Mouse (Mus musculus) embryonic facial prominence, embryonic 14.5 days (tissue): ENCODE measurements at regions not wholly inside any gene's neighbourhood (a gene's known extent, or its start where the extent isn't known, plus 50 kb on each side); places are given as distances from the start of the nearest gene placed in this dataset.
A peak's percentile ranks its signal among the peaks of the same experiment; 100 is the strongest.

Experiments
- ATAC-seq: fragments of 200-750 bp; cut with Nextera tagmentation; 2 replicates; pipeline ENCODE4 v1.8.0; 2017; ENCODE audit warnings: low read depth, moderate number of reproducible peaks, moderate TSS enrichment
- DNase-seq: peaks from one replicate; pipeline ENCODE4 v3.0.0-alpha.2; 2015; ENCODE audit warnings: low spot score
- H3K27ac ChIP-seq: fragments of 300-500 bp; sonication (generic); replicated peaks from 2 replicates; pipeline ENCODE4 v1.5.1; 2014; ENCODE audit warnings: low read depth, mild to moderate bottlenecking, low read length, moderate library complexity
- H3K27me3 ChIP-seq: fragments of 300-500 bp; sonication (generic); replicated peaks from 2 replicates; pipeline ENCODE4 v1.6.1; 2014; ENCODE audit warnings: low read length; ENCODE audit not compliant: control insufficient read depth, insufficient read depth
- H3K36me3 ChIP-seq: fragments of 300-500 bp; sonication (generic); 2 replicates; pipeline ENCODE4 v1.6.1; 2014; ENCODE audit warnings: low read length, mixed read lengths; ENCODE audit not compliant: control insufficient read depth, insufficient read depth
- H3K4me1 ChIP-seq: fragments of 300-500 bp; sonication (generic); 2 replicates; pipeline ENCODE4 v1.6.1; 2014; ENCODE audit warnings: antibody characterized with exemption, low read length; ENCODE audit not compliant: control insufficient read depth, insufficient read depth
- H3K4me2 ChIP-seq: fragments of 300-500 bp; sonication (generic); 2 replicates; pipeline ENCODE4 v1.6.1; 2014; ENCODE audit warnings: low read depth, mild to moderate bottlenecking, low read length, moderate library complexity, mixed read lengths
- H3K4me3 ChIP-seq: fragments of 300-500 bp; sonication (generic); 2 replicates; pipeline ENCODE4 v1.5.1; 2014; ENCODE audit warnings: low read depth, mild to moderate bottlenecking, low read length
- H3K9ac ChIP-seq: fragments of 300-500 bp; sonication (generic); 2 replicates; pipeline ENCODE4 v1.6.1; 2014; ENCODE audit warnings: low read depth, mild to moderate bottlenecking, low read length, moderate library complexity, mixed read lengths
- H3K9me3 ChIP-seq: fragments of 300-500 bp; sonication (generic); 2 replicates; pipeline ENCODE4 v1.6.1; 2016; ENCODE audit warnings: low read length; ENCODE audit not compliant: control insufficient read depth
- WGBS: fragments of 180-500 bp; shearing (Covaris S2); extraction: QIAGEN DNeasy Blood & Tissue Kit; methylation state at CpG from one replicate; pipeline ENCODE4 v1.1.7; 2014; 5-methylcytosine and 5-hydroxymethylcytosine counted together

DNA sequence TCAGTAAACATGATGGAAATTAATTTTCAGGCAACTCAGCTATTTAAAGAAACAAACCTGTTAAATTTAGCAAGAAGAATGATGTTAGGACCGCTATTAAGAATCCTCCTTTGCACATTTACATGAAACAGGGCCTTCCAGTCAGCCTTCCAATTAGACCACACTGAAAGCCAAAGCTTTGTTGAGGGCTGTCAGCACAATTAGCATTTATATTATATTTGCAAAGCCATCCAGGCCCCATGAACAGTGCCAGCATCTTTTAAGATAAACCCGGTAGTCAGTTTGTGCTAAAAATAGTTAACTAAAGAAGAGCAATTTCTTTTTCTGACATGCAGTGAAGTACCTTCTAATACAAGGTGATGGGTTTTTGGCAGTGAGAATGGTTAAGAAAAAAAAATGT is 495.1 kb downstream of the Kcna4 start:
- Histone ChIP-seq H3K9ac (no peak overlapping the region), H3K27ac (no peak overlapping the region), H3K9me3 (no peaks in the 10 kb centered on the region), H3K4me1 (no peaks in the 10 kb centered on the region), H3K27me3 (no peaks in the 10 kb centered on the region), H3K36me3 (no peaks in the 10 kb centered on the region), H3K4me3 (no peak overlapping the region), H3K4me2 (no peak overlapping the region)
- ATAC-seq (no peak), DNase-seq (no peak)
- 72% methylated on average over 2 of the region's 2 CpGs for WGBS

DNA sequence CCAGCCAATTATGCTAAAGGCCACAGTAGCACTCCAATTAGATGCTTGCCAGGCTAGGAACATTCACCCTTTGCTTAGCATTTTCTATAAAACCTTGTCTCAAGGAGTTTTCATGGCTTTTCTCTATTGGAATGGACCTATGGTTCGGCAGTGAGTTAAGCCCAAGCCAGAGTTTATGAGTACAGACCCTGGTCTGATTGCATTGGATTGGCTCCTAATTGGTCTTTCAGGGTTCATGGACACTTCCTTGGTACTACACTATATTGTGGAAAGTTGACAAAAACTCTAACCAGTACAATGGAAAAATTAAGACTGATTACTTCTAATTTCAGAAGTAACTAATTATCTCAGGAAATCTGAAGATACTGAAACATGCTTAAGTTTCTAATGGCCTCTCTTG is 506.5 kb downstream of the Kcna4 start:
- ATAC-seq: no peak
- no peaks in the 10 kb centered on the region for H3K27me3 ChIP-seq
- 93% methylated on average over 1 of the region's 1 CpGs for WGBS

DNA sequence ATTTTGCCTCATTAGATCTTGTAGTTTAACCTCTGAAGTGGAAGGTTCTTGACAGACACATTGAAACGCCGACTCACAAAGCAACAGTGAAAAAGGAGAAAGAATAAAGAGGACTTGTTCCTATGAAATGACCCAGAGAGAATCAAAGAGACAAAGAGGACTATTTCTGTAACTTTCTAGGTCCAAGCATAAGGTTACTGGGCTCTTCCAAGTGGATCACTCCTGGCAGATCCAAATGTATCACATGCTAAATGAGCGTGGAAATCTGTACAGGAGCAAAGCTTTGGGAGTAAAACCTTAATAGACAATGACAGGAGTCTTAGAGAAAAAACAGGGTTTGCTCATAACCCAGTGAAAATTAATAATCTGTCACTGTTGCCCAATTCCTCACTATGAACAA is 522.8 kb downstream of the Kcna4 start:
- Histone ChIP-seq H3K4me2 (no peak overlapping the region), H3K9ac (no peak overlapping the region), H3K27ac (no peak overlapping the region), H3K4me1 (no peaks in the 10 kb centered on the region), H3K9me3 (no peaks in the 10 kb centered on the region), H3K4me3 (no peak overlapping the region), H3K27me3 (no peaks in the 10 kb centered on the region), H3K36me3 (no peaks in the 10 kb centered on the region)
- WGBS: 43% methylated on average over 3 of the region's 3 CpGs
- DNase-seq (peak; percentile 5), ATAC-seq (no peak)

More for the DNA sequence above, 506.5 kb downstream of the Kcna4 start:
- no peaks in the 10 kb centered on the region for H3K9me3 ChIP-seq
- no peak for DNase-seq
- H3K4me3 ChIP-seq: no peak overlapping the region
- no peaks in the 10 kb centered on the region for H3K36me3 ChIP-seq
- no peak overlapping the region for H3K9ac ChIP-seq
- H3K4me2 ChIP-seq: no peak overlapping the region
- H3K27ac ChIP-seq: no peak overlapping the region
- H3K4me1 ChIP-seq: no peaks in the 10 kb centered on the region

DNA sequence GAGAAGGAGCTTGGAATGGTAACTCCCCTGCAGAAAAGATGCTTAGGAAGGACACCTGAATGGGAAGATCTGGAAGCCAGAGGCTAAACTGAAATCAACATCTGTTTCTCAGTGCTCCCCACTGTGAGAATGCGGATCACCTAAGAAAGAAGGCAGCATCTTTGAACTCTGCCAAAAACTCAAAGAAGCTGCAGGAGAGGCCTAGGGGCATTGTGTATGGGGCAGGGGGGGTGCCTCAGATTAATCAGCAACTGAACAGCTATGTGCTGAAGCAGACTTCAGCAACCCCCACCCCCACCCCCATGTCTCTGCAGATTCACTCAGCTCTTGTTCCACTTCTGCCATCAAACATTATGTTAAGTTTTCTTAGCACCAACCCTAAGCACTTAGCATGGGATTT is 523.6 kb downstream of the Kcna4 start:
- ATAC-seq (no peak), DNase-seq (no peak)
- Histone ChIP-seq H3K4me2 (no peak overlapping the region), H3K4me3 (no peak overlapping the region), H3K9me3 (no peaks in the 10 kb centered on the region), H3K27ac (no peak overlapping the region), H3K9ac (no peak overlapping the region), H3K36me3 (no peaks in the 10 kb centered on the region), H3K27me3 (no peaks in the 10 kb centered on the region), H3K4me1 (no peaks in the 10 kb centered on the region)
- WGBS: 20% methylated on average over 1 of the region's 1 CpGs
